Mouse (Mus musculus) hindbrain, postnatal 0 days (tissue): Measurements from ENCODE around the gene Ing5. TPM values are rescaled to one million over a fixed set of nuclear protein-coding genes. Genes with fewer than 3 reads are reported as not detected.
A peak's percentile ranks its signal among the peaks of the same experiment; 100 is the strongest.

Experiments used
- ATAC-seq: fragments of 200-750 bp; cut with Nextera tagmentation; 2 replicates; pipeline ENCODE4 v1.8.0; 2017; ENCODE audit warnings: mild to moderate bottlenecking, moderate TSS enrichment, moderate library complexity
- DNase-seq: peaks from one replicate; pipeline ENCODE4 v3.0.0-alpha.2; 2015; ENCODE audit warnings: low spot score
- H3K27ac ChIP-seq: fragments of 300-500 bp; sonication (generic); 2 replicates; pipeline ENCODE4 v1.5.1; 2014; ENCODE audit warnings: mild to moderate bottlenecking
- H3K27me3 ChIP-seq: fragments of 300-500 bp; sonication (generic); 2 replicates; pipeline ENCODE4 v1.6.1; 2014; ENCODE audit warnings: low read length, mixed read lengths; ENCODE audit not compliant: insufficient read depth
- H3K36me3 ChIP-seq: fragments of 300-500 bp; sonication (generic); 2 replicates; pipeline ENCODE4 v1.6.1; 2014; ENCODE audit warnings: low read length, mixed read lengths; ENCODE audit not compliant: insufficient read depth
- H3K4me1 ChIP-seq: fragments of 300-500 bp; sonication (generic); 2 replicates; pipeline ENCODE4 v1.6.1; 2014; ENCODE audit warnings: antibody characterized with exemption, low read length, mixed read lengths; ENCODE audit not compliant: insufficient read depth
- H3K4me2 ChIP-seq: fragments of 300-500 bp; sonication (generic); 2 replicates; pipeline ENCODE4 v1.6.1; 2014; ENCODE audit warnings: low read depth, mild to moderate bottlenecking, low read length, moderate library complexity, mixed read lengths
- H3K4me3 ChIP-seq: fragments of 300-500 bp; sonication (generic); 2 replicates; pipeline ENCODE4 v1.5.1; 2014; ENCODE audit warnings: low read length
- H3K9ac ChIP-seq: fragments of 300-500 bp; sonication (generic); replicated peaks from 2 replicates; pipeline ENCODE4 v1.6.1; 2014; ENCODE audit warnings: mild to moderate bottlenecking, low read length, moderate library complexity, mixed read lengths
- H3K9me3 ChIP-seq: fragments of 300-500 bp; sonication (generic); 2 replicates; pipeline ENCODE4 v1.6.1; 2016; ENCODE audit warnings: low read length, mixed read lengths
- CTCF ChIP-seq: IDR thresholded peaks from 2 replicates; pipeline ENCODE4 v1.5.1; 2016; ENCODE audit warnings: antibody characterized with exemption, control low read depth, low read depth
- WGBS: fragments of 180-500 bp; shearing (Covaris S2); extraction: QIAGEN DNeasy Blood & Tissue Kit; methylation state at CpG from one replicate; pipeline ENCODE4 v1.1.7; 2014; 5-methylcytosine and 5-hydroxymethylcytosine counted together
- polyA plus RNA-seq: library from polyadenylated mRNA; unstranded; fragments of >200 nt; fragmentation: Nextera tagmentation; extraction: Ambion mirVana; gene quantifications from 2 replicates; pipeline ENCODE4 v1.2.1, GENCODE M21; 2015
- total RNA-seq: library from RNA; depleted of rRNA; stranded (reverse); fragments of >200 nt; gene quantifications from 2 replicates; pipeline ENCODE4 v1.2.3, GENCODE M21; 2014

Gene Ing5
- total and polyA plus RNA-seq, 2 experiments from 2014 or later: 7.0 to 9.9 TPM

- WGBS: 77% methylated on average over 21 of the region's 21 CpGs
- DNase-seq (no peak), ATAC-seq (no peak)
- Histone ChIP-seq H3K9ac (peak overlapping the region; percentile 54), H3K9me3 (no peaks in the 10 kb centered on the region), H3K4me2 (peak overlapping the region; percentile 88), H3K4me3 (peak overlapping the region; percentile 59), H3K27me3 (no peaks in the 10 kb centered on the region), H3K36me3 (peaks cover 5% of the 10 kb centered on the region; the same call in 1 of the 2 replicates), H3K4me1 (peaks cover 13% of the 10 kb centered on the region; the same call in 1 of the 2 replicates), H3K27ac (peak overlapping the region; percentile 62; the same call in 1 of the 2 replicates)
- no peak for TF ChIP-seq CTCF
Measured at GRCm38 (mm10) chr1:93800670-93801503, 2.9 kb upstream of the Ing5 start.

DNA sequence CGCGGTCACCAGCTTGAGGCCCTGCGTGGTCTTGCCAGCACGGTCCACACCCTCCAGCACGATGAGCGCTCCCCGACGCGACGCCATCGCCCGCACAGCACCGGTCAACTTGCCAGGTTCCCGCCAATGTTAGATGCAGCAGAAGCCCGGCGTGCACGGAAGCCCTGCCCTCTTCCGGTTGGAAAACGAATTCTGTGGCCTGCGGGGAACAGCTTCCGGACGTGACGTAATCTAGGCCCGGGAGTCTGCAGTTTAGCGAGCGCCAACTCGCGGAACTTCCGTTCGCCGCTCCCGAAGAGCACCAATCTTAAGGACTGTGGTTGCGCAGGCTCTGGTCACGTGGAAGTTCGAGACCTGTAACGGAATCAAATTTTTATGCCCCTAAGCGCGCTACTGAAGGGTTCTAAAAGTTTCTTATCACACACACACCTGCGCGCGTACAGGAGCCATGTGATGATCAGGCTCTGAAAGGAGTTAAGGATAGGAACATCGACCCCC lies 2.0 kb upstream of the Ing5 start, which contains the start of gene Dtymk:
TSS of gene Dtymk (minus strand) at position 194 of the 498 bp plus-strand sequence.
- Histone ChIP-seq H3K4me2 (peak within 1 kb of the TSS; percentile 88), H3K4me3 (peak within 1 kb of the TSS; percentile 59), H3K4me1 (peaks cover 13% of the 10 kb centered on the region; the same call in 1 of the 2 replicates), H3K9me3 (no peaks in the 10 kb centered on the region), H3K36me3 (peaks cover 8% of the 10 kb centered on the region; the same call in 1 of the 2 replicates), H3K27ac (peak within 1 kb of the TSS; percentile 65), H3K27me3 (no peaks in the 10 kb centered on the region), H3K9ac (peak within 1 kb of the TSS; percentile 54)
- TF ChIP-seq CTCF: peak; percentile 75
- peak; percentile 72 for ATAC-seq
- DNase-seq: peak; percentile 98
- WGBS: under 1% methylated on average over 42 of the region's 42 CpGs

DNA sequence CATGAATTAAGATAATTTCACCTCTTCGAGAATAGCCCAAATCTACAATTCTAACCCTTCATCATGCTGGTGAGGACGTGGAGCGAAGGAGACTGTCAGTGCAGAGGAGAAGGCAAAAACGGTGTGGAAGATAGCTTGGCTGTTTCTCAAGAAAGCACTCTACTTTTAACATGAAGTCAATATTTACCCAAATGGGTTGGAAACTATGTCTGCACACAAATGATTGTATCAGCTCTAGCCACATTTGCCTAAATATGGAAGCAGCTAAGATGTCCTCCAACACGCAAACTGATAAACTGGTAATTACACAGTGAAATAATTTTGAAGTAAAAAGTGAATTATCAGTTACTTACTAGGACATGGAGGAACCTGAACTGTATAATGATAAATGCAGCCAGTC lies 994 bp upstream of the Ing5 start:
- Histone ChIP-seq H3K27ac (no peak overlapping the region), H3K9ac (no peak overlapping the region), H3K27me3 (no peaks in the 10 kb centered on the region), H3K9me3 (no peaks in the 10 kb centered on the region), H3K36me3 (peaks cover 12% of the 10 kb centered on the region), H3K4me2 (peak overlapping the region; percentile 88), H3K4me1 (peaks cover 13% of the 10 kb centered on the region; the same call in 1 of the 2 replicates), H3K4me3 (peak overlapping the region; percentile 81; the same call in 1 of the 2 replicates)
- no peak for TF ChIP-seq CTCF
- ATAC-seq: no peak
- no peak for DNase-seq
- WGBS: 86% methylated on average over 5 of the region's 5 CpGs

DNA sequence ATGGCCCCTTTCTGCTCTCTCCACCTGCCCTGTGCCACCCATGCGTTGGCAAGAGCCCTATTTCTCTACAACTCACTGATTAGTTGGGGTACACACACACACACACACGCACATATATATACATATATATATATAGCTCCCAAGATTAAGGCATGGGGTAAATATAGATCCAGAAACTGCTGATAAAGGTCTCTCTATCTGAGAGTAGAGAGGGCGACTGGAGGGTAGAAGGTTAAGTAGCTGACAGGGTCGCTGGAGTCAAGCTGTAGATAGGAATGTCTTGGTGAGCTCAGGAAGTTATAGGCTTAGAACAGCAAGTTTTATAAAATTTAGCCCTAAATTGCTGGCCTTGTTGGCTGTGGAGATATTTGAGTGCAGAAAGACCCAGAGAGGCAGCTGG lies 1.1 kb downstream of the Ing5 start:
- Histone ChIP-seq H3K36me3 (peaks cover 21% of the 10 kb centered on the region), H3K9me3 (no peaks in the 10 kb centered on the region), H3K4me3 (peak overlapping the region; percentile 81), H3K9ac (peak overlapping the region; percentile 85), H3K4me2 (peak overlapping the region; percentile 88), H3K4me1 (peaks cover 13% of the 10 kb centered on the region; the same call in 1 of the 2 replicates), H3K27ac (peak overlapping the region; percentile 98; the same call in 1 of the 2 replicates), H3K27me3 (no peaks in the 10 kb centered on the region)
- ATAC-seq (no peak), DNase-seq (no peak)
- WGBS: 85% methylated on average over 4 of the region's 4 CpGs
- TF ChIP-seq CTCF: no peak

GRCm38 (mm10) chr1:93805221-93805951 lies 1.6 kb downstream of the Ing5 start:
- H3K4me3 ChIP-seq: no peak overlapping the region
- peaks cover 25% of the 10 kb centered on the region for H3K36me3 ChIP-seq
- H3K9ac ChIP-seq: no peak overlapping the region
- DNase-seq: no peak
- no peak for TF ChIP-seq CTCF
- ATAC-seq: no peak
- 0 out of 2 replicates have a peak overlapping the region, but pooled peaks have one; percentile 88 for H3K4me2 ChIP-seq
- H3K4me1 ChIP-seq: peaks cover 13% of the 10 kb centered on the region; the same call in 1 of the 2 replicates
- WGBS: 80% methylated on average over 5 of the region's 5 CpGs
- no peak overlapping the region for H3K27ac ChIP-seq
- H3K9me3 ChIP-seq: no peaks in the 10 kb centered on the region
- H3K27me3 ChIP-seq: no peaks in the 10 kb centered on the region

DNA sequence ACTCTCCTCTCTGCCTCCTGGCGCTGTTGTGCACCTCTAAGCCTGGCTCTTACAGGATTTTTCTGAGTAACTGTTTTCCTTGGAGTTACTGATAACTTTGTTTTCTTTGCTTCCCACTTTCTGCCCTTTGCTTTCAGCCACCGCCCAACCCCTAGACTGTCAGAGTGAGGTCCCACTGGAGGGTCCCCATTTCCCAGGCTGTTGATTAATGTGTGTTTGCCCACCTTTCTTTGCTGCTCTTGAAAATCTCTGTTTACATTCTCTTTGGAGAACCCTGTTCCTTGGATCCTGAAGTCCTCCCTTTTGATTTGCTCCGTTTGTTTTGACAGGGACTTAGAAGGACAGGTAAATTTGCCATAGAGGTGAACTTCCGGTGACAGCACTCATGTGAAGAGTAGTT lies 5.1 kb downstream of the Ing5 start:
- ATAC-seq: no peak
- H3K27ac ChIP-seq: no peak overlapping the region
- 93% methylated on average over 4 of the region's 4 CpGs for WGBS

More for the DNA sequence above, 5.1 kb downstream of the Ing5 start:
- Histone ChIP-seq H3K9ac (no peak overlapping the region), H3K9me3 (no peaks in the 10 kb centered on the region), H3K27me3 (no peaks in the 10 kb centered on the region), H3K4me1 (peaks cover 8% of the 10 kb centered on the region; the same call in 1 of the 2 replicates), H3K4me3 (no peak overlapping the region), H3K36me3 (peaks cover 47% of the 10 kb centered on the region), H3K4me2 (no peak overlapping the region)
- no peak for DNase-seq
- TF ChIP-seq CTCF: no peak
